Mouse (Mus musculus): Measurements from ENCODE around the gene Tex48. TPM values are rescaled to one million over a fixed set of nuclear protein-coding genes. Genes with fewer than 3 reads are reported as not detected.

Tex48 gene
- total RNA-seq, 2 experiments from 2014 or later = not detected

DNA sequence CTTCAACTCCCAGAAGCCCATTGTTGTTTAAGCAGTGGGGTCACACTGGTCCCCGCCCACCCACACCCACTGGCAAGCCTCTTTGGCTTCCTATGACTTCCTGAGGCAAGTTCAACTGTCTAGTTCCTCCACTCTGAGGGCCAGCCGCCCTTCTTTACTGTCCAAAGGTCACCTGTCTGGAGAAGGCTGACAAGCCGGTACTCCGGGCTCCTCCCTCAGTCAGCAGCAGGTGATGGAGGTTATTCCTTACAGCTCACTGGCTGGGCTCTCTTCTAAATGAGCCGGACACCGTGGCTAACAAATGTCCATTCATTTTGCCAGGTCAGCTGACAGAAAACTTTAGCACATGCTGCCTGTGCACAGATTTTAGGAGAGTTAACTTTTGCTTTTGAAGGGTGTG, 21.4 kb downstream of the Tex48 start:
- intact Hi-C loops (cut with DNase I) = no loop called here
- DNase-seq (ENCODE audit: extremely low spot score in 1 of 2, low spot score in 2 of 2) = no peak

DNA sequence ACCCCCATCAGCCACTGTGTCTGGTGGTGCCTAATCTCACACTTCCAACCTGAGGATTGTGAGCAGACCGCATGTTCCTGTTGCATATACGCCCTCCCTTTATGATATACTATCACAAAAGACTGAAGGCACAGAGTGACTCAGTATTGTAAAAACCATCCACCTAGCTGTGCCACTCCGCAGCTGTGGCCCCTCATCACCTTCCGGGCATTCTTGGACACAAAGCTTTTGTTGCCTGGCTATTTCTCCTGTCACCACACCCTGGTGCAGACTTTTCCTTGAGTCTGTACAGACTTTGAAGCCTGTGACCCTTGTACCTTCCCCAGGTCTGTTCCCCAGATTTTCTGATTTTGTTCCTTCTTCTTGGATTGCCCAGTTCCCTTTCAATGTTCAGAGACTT, 26.2 kb downstream of the Tex48 start:
- intact Hi-C loops (cut with DNase I) = no loop called here

DNA sequence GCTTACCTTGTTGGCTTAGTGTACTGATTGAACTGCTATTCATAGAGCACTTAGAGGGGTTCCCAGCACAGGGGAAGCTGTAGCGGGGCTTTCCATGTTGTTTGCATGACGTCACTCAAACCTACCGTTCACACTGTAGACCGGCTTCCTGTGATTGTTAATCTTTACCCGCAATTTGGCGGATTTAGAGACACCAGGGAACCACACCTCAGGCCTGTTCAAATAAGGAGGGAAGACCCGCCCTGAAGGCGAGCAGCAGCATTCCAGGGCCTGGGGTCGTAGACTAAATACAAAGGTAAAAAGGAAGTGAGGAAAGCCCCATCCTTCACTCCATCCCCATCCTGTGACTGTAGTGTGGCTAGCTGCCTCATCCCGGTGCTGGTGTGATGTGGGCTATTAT, 27.0 kb downstream of the Tex48 start:
- no peak for DNase-seq (ENCODE audit: extremely low spot score in 1 of 2, low spot score in 2 of 2)
- intact Hi-C loops (cut with DNase I) = no loop called here

More for the DNA sequence above, 26.2 kb downstream of the Tex48 start:
- DNase-seq (ENCODE audit: extremely low spot score in 1 of 2, low spot score in 2 of 2) = no peak

DNA sequence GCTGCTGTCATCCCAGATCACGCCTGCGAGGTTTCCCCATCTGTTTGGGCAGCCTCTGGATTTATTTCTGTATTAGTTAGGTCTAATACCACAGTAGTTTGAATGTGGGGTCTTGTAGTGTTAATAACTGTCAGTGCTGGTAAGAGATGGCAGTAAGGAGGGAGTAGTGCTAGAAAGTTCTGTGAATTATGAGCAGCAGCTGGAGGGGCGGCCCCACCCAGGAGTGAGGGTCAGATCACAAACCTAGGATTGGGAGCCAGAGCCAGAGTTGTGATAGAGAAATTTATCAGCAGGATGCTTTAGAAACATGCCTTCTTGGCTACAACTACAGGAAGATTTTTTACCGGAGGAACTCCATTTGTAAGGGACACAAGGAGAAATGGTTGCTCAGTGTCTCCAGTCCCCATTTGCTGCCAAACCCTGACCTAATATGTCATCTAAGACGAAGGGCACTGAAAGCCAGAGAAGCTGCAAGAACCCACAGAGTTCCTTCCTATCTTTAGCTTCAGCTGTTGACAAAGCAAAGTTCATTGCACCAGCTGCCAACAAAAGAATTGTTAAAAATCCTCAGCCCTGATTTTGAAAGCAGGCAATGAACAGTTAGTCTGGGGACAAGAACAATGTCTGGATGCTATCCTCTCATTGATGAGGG, 27.6 kb downstream of the Tex48 start:
- intact Hi-C loops (cut with DNase I) = no loop called here
- no peak for DNase-seq (ENCODE audit: extremely low spot score in 1 of 2, low spot score in 2 of 2)

DNA sequence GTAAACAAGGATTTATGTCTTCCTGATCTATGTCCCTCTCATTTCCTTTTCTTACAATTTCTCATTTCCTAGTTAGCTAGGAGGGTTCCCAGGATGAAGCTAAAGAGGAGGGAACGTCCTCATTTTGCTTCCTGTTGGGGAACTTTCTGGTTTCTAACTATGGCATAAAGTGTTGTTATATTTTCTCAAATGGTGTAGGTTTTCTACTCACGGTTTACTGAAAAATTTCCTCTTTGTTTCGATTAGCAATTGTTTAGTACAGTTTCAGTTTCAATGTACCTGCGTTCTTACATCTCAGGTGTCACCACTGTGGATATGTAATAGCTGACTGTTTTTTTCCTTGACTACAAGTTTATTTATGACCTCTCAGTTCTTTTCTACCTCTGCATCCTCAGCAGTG, 31.7 kb downstream of the Tex48 start:
- no peak for DNase-seq (ENCODE audit: extremely low spot score in 1 of 2, low spot score in 2 of 2)
- intact Hi-C loops (cut with DNase I) = no loop called here

DNA sequence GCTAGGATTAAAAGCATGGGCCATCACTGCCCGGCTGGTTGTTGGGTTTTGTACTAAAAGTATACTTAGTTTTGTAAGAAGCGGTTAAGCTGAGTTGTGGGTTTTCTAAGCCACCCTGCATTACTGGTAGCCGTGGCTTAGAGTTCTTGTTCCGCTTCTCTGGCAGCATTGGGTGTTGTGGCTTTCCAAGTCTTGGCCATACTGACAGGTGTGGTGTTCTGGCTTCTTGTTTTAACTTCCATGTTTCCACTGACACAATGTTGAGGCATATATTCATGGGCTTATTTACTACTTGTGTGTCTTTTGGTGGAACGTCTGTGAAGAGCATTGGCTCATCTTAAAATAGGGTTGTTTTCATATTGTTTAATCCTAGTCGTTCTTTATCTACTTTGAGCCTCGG, 32.2 kb downstream of the Tex48 start:
- no peak for DNase-seq (ENCODE audit: extremely low spot score in 1 of 2, low spot score in 2 of 2)
- intact Hi-C loops (cut with DNase I) = no loop called here

DNA sequence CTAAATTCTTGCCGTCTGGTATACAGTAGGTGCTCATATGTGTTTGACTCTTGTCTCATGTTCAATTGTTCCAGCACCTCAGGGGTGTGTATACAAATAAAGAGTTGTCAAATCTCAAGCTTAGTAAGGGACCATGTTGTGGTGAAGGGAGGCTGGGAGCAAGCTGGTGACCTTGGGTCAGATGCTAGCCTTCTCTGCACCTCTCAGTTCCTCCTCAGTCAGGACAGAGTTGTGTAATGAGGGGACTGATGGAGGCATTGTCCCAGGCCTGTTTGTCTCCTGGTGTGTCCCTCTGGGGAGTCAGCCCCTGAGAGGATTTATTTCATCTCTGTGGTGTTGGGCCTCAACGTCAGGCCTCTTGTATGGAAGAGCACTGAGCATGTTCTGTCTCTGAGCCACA, 36.0 kb downstream of the Tex48 start:
- no peak for DNase-seq (ENCODE audit: extremely low spot score in 1 of 2, low spot score in 2 of 2)
- intact Hi-C loops (cut with DNase I) = no loop called here

DNA sequence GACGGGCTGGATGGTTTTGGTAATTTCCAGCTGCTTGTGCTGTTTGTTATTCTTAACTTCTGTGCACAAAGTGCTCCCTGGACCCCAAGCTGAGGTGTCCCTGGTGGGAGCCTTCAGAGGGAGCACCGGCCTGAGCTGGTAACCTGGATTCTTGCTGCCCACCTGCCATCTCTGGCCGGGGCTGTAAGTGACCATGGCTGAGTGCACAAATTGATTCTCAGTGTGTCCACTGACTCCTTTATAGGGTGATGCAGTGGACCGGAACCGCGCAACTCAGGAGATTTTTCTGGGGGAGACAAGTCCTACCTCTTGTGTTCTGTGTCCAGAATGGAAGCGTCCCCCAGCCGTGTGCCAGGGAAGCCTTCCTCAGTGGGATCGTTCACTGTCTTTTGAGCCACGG, 37.0 kb downstream of the Tex48 start:
- intact Hi-C loops (cut with DNase I) = no loop called here
- DNase-seq (ENCODE audit: extremely low spot score in 1 of 2, low spot score in 2 of 2) = no peak

DNA sequence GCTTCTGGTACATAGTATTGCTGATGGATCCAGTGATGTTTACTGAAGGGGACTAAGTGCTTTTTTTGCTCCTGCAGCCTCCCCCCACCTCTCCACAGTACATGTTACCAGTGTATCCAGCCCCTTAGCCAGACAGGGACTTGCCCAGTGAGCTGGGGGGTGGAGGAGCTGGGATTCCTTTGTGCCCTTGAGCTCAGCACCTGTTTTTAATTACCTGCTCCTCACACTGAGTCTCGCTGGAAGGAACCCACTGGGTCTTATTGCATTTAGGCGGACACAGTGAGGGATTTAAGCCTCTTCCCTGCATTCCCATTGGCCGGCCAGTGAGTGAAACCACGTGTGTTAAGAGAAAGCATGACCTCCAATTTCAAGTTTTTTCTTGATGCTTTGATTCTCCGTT, 39.6 kb downstream of the Tex48 start:
- peak in 1 of 2 experiments; percentile 7 for DNase-seq (ENCODE audit: extremely low spot score in 1 of 2, low spot score in 2 of 2)
- intact Hi-C loops (cut with DNase I) = no loop called here

DNA sequence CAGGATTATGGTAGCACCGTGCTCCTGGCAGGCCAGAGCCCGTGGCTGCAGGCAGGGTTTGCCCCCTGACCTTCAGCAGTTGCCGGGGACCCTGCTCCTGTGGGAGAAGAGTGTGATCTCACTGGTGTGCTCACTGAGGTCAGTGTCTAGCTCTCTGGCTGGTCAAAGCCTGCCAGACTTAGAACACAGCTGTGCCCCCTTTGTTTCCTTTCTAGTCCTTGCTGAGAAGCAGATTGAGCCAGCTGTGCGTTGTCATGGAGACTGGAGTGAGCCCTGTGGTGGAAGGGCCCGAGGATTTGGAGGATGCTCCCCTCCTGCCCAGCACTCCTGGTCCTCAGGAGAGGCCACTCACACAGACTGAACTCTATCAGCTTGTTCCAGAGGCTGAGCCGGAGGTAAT, 42.1 kb downstream of the Tex48 start:
- intact Hi-C loops (cut with DNase I) = no loop called here
- DNase-seq (ENCODE audit: extremely low spot score in 1 of 2, low spot score in 2 of 2) = peak in 1 of 2 experiments; percentile 28

DNA sequence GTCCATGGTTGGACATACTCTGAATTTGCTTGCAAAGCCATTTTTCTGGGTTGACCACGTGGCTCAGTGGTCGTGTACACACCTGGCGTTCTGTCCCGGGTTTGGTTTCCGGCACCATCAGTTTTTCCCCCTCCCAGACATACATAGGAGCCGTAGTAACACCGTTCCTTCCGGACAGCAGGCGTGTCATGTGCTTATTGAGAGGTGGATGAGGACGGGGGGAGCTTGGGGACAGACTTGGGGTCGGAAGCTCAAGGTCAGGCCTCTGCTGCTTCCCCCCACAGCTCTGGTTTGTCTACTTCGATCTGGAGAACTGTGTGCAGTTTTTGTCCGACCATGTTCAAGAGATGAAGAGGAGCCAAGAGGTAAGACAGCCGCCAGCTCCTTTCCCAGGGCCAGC, 42.6 kb downstream of the Tex48 start:
- no peak for DNase-seq (ENCODE audit: extremely low spot score in 1 of 2, low spot score in 2 of 2)
- intact Hi-C loops (cut with DNase I) = no loop called here

DNA sequence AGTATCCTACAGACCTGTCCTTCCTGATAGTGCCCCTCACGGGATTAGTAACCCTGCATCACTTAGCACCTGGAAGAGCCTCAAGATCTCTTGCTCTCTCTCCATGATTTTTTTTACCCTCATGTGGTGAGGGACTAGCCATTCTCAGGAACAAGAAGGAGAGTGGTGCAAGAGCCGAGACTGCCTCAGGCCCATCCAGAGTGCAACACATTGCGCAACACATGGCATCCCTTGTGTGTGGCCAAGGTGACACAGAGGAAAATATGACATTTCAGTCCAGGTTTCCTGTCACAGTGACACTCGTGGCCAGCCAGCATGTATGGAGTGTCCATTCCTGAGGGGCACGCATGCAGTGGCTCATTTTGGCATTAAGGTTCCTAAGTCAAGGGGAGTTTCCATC, 49.6 kb downstream of the Tex48 start:
- intact Hi-C loops (cut with DNase I) = no loop called here
- no peak for DNase-seq (ENCODE audit: extremely low spot score in 1 of 2, low spot score in 2 of 2)

DNA sequence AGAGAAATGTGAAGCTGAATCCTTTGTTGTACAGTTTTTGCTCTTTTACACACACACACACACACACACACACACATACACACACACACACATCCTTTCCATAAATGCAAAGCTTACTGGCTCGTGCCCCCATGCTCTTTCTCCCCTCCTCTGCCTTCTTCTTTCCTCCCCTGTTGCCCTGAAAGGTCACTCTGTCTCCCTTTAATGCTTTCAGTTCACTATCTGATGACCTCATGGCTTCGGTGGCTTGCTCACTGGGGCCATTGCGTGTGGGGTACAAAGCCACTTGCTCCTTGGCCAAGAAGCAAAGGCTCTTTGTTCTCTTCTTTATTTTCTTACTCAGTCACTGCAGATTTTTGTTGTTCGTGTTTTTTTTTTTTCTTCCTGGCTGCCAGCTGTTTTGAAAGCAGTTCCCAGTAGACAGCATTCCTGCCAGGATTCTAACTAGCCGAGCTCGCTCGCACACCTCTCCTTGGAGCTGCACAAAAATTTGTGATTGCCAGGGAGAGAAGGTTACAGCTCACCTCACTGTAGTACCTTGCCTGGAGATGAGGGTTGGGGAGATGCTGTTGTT, 51.9 kb downstream of the Tex48 start:
- intact Hi-C loops (cut with DNase I) = no loop called here
- DNase-seq (ENCODE audit: extremely low spot score in 1 of 2, low spot score in 2 of 2) = no peak

DNA sequence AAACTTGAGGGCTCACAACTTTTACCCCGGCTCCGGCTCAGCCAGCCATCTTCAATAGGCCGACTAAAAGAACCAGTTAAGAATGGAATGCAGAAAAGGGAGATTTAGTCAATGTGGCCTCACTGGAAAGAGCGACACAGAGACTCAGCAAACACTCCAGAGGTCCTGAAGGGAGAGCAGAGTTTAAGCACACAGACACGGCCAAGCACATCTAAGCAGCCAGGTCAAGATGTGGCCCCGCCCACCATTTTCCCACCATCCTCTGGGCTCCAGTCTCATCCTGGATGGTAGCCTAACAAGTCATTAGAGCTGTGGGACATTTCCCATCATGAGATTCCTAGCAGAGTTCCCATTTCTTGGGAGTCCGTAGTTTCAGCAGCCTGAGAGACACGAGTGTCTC, 52.9 kb downstream of the Tex48 start:
- DNase-seq (ENCODE audit: extremely low spot score in 1 of 2, low spot score in 2 of 2) = no peak
- intact Hi-C loops (cut with DNase I) = no loop called here

DNA sequence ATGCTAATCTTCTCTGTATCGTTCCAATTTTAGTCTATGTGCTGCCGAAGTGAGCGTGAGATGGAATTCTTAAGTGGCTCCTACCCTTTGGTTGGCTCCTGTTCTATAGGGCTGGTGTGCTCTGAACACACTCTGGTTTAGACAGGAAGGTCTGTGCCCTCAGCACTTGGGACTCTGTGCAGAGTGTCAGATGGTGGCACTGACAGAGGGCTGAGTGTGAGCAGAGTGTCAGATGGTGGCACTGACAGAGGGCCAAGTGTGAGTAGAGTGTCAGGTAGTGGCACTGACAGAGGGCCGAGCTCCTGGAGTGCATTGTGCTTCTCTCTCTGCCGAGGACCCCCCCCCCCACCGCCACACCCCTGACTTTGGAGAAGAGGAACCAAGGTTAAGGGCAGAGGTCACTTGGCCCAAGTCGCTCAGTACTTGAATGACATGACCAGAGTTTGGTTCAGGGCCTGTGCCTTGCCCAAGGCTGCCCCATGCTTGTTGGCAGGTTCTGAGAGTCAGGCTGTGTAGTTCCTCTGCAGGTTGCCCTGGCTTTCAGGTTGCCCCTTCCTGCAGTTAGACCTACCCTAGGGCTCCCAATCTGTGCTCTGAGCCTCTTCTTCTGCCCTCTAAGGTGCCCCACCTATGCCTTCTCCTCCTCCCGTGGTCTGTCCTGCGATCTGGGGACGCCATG, 54.4 kb downstream of the Tex48 start:
- intact Hi-C loops (cut with DNase I) = no loop called here
- DNase-seq (ENCODE audit: extremely low spot score in 1 of 2, low spot score in 2 of 2) = no peak

DNA sequence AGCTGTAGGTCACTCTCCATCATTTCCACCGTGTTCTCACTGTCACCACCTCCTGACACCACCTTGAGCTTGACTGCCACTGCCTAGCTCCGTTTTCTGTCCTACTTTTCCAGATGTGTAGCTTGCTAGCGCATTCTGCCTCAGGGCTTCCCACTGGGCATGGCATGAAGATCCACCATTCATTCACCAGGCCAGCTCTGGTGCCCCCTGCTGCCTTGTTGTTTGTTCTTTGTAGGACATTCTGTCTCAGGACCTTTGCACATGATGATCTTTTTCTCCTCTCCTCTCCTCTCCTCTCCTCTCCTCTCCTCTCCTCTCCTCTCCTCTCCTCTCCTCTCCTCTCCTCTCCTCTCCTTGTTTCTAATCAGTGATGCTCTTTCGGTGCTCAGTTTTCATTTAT, 59.5 kb downstream of the Tex48 start:
- no peak for DNase-seq (ENCODE audit: extremely low spot score in 1 of 2, low spot score in 2 of 2)
- intact Hi-C loops (cut with DNase I) = no loop called here

DNA sequence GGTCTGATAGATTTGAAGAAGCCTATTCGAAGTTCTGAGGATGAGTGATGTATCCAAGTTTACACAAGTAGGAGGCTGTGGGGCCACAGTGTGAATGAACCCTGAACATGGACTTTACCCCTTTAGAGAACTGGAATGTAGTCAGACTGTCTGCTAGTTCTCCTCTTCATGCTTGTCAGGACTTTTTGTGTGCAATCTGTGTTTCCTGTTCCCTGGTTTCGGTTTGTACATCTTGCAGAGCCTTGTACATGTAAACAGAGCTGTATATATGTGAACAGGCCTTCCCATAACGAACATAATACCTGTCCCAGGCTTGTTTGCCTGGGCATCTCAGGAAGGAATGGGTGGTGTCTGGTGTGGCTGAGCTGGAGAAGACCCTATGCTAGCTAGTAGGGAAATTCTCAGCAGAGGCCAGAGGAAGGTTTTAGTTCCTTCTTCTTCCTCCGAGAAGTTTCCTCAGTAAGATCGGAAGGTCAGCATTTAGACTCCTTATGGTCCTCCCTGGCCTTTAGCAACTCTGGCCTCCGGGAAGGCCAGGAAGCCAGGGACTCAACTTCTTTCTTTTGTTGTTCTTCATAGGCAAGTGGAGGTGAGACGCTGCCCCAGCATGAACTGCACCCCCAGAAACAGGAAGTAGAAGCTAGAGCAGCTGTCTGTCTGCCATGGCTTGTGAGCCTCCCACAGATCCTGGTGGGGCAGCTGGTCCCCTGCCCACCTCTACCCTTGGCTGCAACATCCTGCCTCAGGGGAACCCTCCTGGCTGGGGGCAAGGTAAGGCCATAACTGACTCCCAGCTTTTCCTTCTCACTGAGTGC, 60.2 kb downstream of the Tex48 start:
- DNase-seq (ENCODE audit: extremely low spot score in 1 of 2, low spot score in 2 of 2) = no peak
- intact Hi-C loops (cut with DNase I) = no loop called here

DNA sequence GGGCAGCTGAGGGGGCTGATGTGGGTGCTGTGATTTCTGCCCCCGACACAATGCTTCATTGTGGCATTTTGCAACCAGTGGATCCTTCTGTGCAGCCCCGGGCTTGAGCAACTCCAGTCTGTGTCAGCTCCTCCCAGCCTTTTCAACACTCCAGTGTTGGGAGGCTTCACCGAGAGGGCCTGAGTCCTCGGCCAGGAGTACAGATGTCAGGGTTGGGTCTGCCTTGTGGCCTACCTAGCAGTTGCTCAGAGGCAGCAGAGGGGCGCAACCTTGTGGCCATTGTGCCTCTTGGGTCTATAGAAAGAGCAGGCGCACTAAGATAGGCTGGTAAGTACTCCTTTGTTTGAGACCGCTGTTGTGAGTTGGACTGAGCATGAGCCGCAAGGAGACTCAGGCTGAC, 62.1 kb downstream of the Tex48 start:
- DNase-seq (ENCODE audit: extremely low spot score in 1 of 2, low spot score in 2 of 2) = no peak
- intact Hi-C loops (cut with DNase I) = no loop called here

DNA sequence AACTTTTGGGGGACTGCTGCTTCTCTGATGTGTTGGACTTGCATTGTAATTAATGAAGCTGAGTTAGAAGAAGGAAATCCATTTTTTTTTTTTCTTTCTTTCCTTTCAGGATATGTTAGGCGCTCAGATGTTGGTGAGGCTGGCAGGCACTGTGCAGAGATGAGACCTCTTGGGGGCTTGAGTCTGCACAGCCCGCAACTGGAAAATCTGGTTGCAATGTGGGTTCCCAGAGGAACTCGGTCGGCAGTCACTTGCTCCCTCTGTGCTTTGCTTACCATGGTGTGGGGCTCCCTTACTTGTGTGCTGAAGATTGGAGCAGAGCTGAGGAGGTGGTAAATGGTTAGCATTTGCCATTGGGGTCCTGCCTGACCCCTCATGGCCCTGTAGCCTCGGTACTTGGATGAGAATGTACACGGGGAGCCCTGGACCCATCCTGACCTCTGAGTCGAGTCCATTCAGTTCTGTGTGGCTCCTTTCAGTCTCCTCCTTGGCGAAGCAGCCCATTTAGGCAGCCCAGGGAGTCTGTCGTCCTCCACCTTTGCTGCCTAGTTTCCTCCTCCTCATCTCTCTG, 63.0 kb downstream of the Tex48 start:
- DNase-seq (ENCODE audit: extremely low spot score in 1 of 2, low spot score in 2 of 2) = no peak
- intact Hi-C loops (cut with DNase I) = no loop called here
